Mouse (Mus musculus) thymus, adult 2 months (tissue): ENCODE data around the gene Rflnb. TPM values are rescaled to one million over a fixed set of nuclear protein-coding genes. Genes with fewer than 3 reads are reported as not detected.
A peak's percentile ranks its signal among the peaks of the same experiment; 100 is the strongest.

Source experiments
- DNase-seq: peaks from one replicate; pipeline ENCODE4 v3.0.0; 2021
- H3K27ac ChIP-seq: fragments of 200-500 bp; 2 replicates; pipeline ENCODE4 v1.5.1; 2012; ENCODE audit warnings: low read length, control low read depth; ENCODE audit not compliant: control insufficient read depth, insufficient read depth
- H3K27me3 ChIP-seq: fragments of 200-500 bp; 2 replicates; pipeline ENCODE4 v1.6.1; 2012; ENCODE audit warnings: mild to moderate bottlenecking, low read length, moderate library complexity, mixed read lengths; ENCODE audit not compliant: control insufficient read depth, insufficient read depth
- H3K36me3 ChIP-seq: fragments of 200-500 bp; 2 replicates; pipeline ENCODE4 v1.6.1; 2012; ENCODE audit warnings: mild to moderate bottlenecking, low read length, moderate library complexity; ENCODE audit not compliant: control insufficient read depth, insufficient read depth
- H3K4me1 ChIP-seq: fragments of 200-500 bp; replicated peaks from 2 replicates; pipeline ENCODE4 v1.6.1; 2012; ENCODE audit warnings: low read length; ENCODE audit not compliant: control insufficient read depth, insufficient read depth
- H3K4me3 ChIP-seq: fragments of 200-500 bp; 2 replicates; pipeline ENCODE4 v1.5.1; 2012; ENCODE audit warnings: mild to moderate bottlenecking, low read length, control low read depth, moderate library complexity; ENCODE audit not compliant: control insufficient read depth, insufficient read depth
- CTCF ChIP-seq: fragments of 200-500 bp; IDR thresholded peaks from 2 replicates; pipeline ENCODE4 v1.5.1; 2012; ENCODE audit warnings: mild to moderate bottlenecking, control low read depth, low read length, moderate library complexity, borderline replicate concordance; ENCODE audit not compliant: control insufficient read depth, poor library complexity, insufficient read depth; ENCODE audit errors: extremely low read depth
- POLR2A ChIP-seq: fragments of 200-500 bp; IDR thresholded peaks from 2 replicates; pipeline ENCODE4 v1.6.1; 2012; ENCODE audit warnings: mild to moderate bottlenecking, low read length, control low read depth, moderate library complexity; ENCODE audit not compliant: control insufficient read depth, poor library complexity, insufficient read depth; ENCODE audit errors: extremely low read depth
- WGBS: fragments of 180-500 bp; shearing (Covaris S2); methylation state at CpG from one replicate; pipeline ENCODE4 v1.1.7; 2018; 5-methylcytosine and 5-hydroxymethylcytosine counted together
- polyA plus RNA-seq: library from polyadenylated mRNA; depleted of rRNA; stranded (reverse); fragments of >200 nt; gene quantifications from 2 replicates; pipeline ENCODE4 v1.2.3, GENCODE M21; 2012; rRNA removed

The Rflnb gene
- 8.7 and 8.9 TPM in 2 replicates for polyA plus RNA-seq

DNA sequence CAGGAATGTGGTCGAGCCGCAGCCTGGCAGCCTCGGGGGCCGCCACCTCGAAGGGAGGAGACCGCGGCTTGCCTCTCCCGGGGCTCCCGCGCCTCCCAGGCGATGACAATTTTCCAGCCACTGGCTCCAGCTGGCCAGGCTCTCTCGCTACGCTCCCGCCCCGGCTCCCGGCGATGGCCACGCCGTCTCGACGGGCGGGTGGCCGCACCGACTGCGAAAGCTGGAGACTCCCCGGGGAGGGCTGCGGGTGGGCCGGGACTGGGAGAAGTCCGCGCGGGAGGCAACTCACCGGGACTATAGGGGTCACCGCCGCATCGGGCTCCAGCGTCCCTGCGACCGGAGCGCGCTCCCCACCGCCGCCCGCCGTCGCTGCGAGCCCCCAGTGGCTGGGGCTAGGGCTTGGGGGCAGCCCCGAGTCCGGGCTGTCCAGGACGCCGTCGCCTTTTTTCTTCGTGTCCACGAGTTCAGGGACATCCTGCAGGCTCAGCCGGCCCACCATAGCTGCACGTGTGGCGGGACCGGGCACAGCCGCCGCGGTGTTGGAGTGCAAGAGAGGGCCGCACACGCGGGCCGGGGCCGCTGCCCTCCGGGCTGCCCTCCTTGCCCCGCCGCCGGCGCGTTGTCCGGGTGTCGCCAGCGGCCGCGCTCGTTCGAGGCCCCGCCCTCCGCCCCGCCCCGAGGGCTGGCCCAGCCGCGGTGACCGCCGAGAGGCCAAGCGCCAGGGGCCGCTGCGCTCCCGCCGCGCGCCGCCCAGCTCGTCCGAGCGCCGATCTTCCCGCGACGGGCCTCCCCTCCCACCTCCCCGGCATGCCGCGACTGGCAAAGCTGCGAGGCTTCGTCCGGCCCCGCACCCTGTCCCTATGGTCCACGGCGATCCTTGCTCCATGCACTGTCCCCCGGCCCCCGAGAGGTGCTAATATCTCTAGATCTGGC is at the start of gene Rflnb:
Rflnb (minus strand) TSS at position 644 of the 933 bp plus-strand sequence.
- Histone ChIP-seq H3K27me3 (peaks cover 13% of the 10 kb centered on the region; the same call in 1 of the 2 replicates), H3K36me3 (no peaks in the 10 kb centered on the region), H3K4me3 (peak within 1 kb of the TSS; percentile 47), H3K4me1 (peaks cover 13% of the 10 kb centered on the region), H3K27ac (no peak within 1 kb of the TSS)
- WGBS = 1% methylated on average over 112 of the region's 112 CpGs
- TF ChIP-seq POLR2A (no peak), CTCF (0 out of 2 replicates have a peak, but pooled peaks have one; percentile 21)
- peak; percentile 44 for DNase-seq

DNA sequence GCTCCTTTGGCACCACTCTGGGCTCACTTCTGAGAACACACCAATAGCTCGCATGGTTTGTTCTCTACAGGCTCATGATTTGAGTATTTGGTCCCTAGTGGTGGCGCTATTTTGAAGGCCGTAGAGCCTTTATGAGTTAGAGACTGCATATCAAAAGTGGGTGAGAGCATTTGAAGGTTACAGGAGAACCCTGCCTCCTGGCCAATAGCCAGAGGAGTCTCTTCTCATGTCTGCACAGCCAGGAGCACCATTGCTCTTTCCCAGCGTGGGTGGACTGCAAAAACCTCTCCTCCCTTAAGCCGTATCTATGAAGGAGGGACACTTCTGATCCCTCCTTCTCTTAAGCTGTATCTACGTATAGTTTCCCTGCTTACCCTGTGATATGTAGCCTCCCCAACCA is 49.8 kb upstream of the Rflnb start:
- TF ChIP-seq POLR2A = no peak
- TF ChIP-seq CTCF = no peak
- Histone ChIP-seq H3K4me3 (no peak overlapping the region), H3K27ac (no peak overlapping the region), H3K4me1 (no peaks in the 10 kb centered on the region), H3K27me3 (no peaks in the 10 kb centered on the region), H3K36me3 (peaks cover 14% of the 10 kb centered on the region)
- 99% methylated on average over 6 of the region's 6 CpGs for WGBS
- DNase-seq = no peak

GRCm38 (mm10) chr11:76074296-76075093 is 46.9 kb upstream of the Rflnb start:
- no peak for DNase-seq
- 80% methylated on average over 11 of the region's 11 CpGs for WGBS
- no peak overlapping the region for H3K27ac ChIP-seq
- no peaks in the 10 kb centered on the region for H3K27me3 ChIP-seq
- H3K4me3 ChIP-seq = no peak overlapping the region
- no peaks in the 10 kb centered on the region for H3K4me1 ChIP-seq
- TF ChIP-seq POLR2A = no peak
- TF ChIP-seq CTCF = no peak
- H3K36me3 ChIP-seq = no peaks in the 10 kb centered on the region; the same call in 1 of the 2 replicates

- Histone ChIP-seq H3K4me1 (no peaks in the 10 kb centered on the region), H3K4me3 (no peak overlapping the region), H3K27me3 (no peaks in the 10 kb centered on the region), H3K36me3 (no peaks in the 10 kb centered on the region; the same call in 1 of the 2 replicates), H3K27ac (no peak overlapping the region)
- WGBS = 96% methylated on average over 6 of the region's 6 CpGs
- no peak for TF ChIP-seq POLR2A
- TF ChIP-seq CTCF = no peak
- no peak for DNase-seq
These were observed 42.2 kb upstream of the Rflnb start for GRCm38 (mm10) chr11:76069816-76070215.

GRCm38 (mm10) chr11:76066563-76067156 is 39.1 kb upstream of the Rflnb start:
- no peaks in the 10 kb centered on the region for H3K4me1 ChIP-seq
- H3K27ac ChIP-seq = no peak overlapping the region
- no peak for TF ChIP-seq POLR2A
- TF ChIP-seq CTCF = no peak
- WGBS = 88% methylated on average over 15 of the region's 15 CpGs
- no peaks in the 10 kb centered on the region for H3K36me3 ChIP-seq
- H3K27me3 ChIP-seq = no peaks in the 10 kb centered on the region
- no peak overlapping the region for H3K4me3 ChIP-seq
- DNase-seq = no peak
